Mouse (Mus musculus): ENCODE measurements around the gene Ankfy1. TPM values are rescaled to one million over a fixed set of nuclear protein-coding genes. Genes with fewer than 3 reads are reported as not detected.

The Ankfy1 gene
- polyA plus RNA-seq, 1 experiment from 2014 or later = 21.0 TPM

- Histone ChIP-seq H3K36me3 (peaks cover 4% of the 10 kb centered on the region; the same call in 1 of the 2 replicates), H3K9me3 (replicated peaks) (no peaks in the 10 kb centered on the region), H3K27ac (replicated peaks) (no peak overlapping the region), H3K9ac (no peak overlapping the region), H3K4me1 (no peaks in the 10 kb centered on the region), H3K4me2 (replicated peaks) (no peak overlapping the region), H3K27me3 (no peaks in the 10 kb centered on the region), H3K4me3 (replicated peaks) (no peak overlapping the region)
- 93% methylated on average over 5 of the region's 5 CpGs for WGBS
- ATAC-seq (ENCODE audit: insufficient number of reproducible peaks, low FRiP score, low TSS enrichment, low read depth) = no peak
Observed at GRCm38 (mm10) chr11:72813687-72814086, 123.9 kb downstream of the Ankfy1 start.

GRCm38 (mm10) chr11:72814188-72814587 lies 124.4 kb downstream of the Ankfy1 start:
- ATAC-seq (ENCODE audit: insufficient number of reproducible peaks, low FRiP score, low TSS enrichment, low read depth) = no peak

GRCm38 (mm10) chr11:72816859-72817258 lies 127.1 kb downstream of the Ankfy1 start:
- no peak for ATAC-seq (ENCODE audit: insufficient number of reproducible peaks, low FRiP score, low TSS enrichment, low read depth)
- WGBS = 88% methylated on average over 1 of the region's 1 CpGs
- Histone ChIP-seq H3K9me3 (replicated peaks) (no peaks in the 10 kb centered on the region), H3K27me3 (no peaks in the 10 kb centered on the region), H3K4me3 (replicated peaks) (no peak overlapping the region), H3K27ac (replicated peaks) (no peak overlapping the region), H3K4me2 (replicated peaks) (no peak overlapping the region), H3K9ac (no peak overlapping the region), H3K4me1 (no peaks in the 10 kb centered on the region), H3K36me3 (peaks cover 14% of the 10 kb centered on the region)

More at GRCm38 (mm10) chr11:72814188-72814587, 124.4 kb downstream of the Ankfy1 start:
- H3K9ac ChIP-seq = no peak overlapping the region
- H3K36me3 ChIP-seq = peaks cover 9% of the 10 kb centered on the region
- H3K4me2 ChIP-seq (replicated peaks) = no peak overlapping the region
- H3K4me1 ChIP-seq = no peaks in the 10 kb centered on the region
- no peak overlapping the region for H3K4me3 ChIP-seq (replicated peaks)
- no peaks in the 10 kb centered on the region for H3K9me3 ChIP-seq (replicated peaks)
- H3K27ac ChIP-seq (replicated peaks) = no peak overlapping the region
- H3K27me3 ChIP-seq = no peaks in the 10 kb centered on the region
- WGBS = 78% methylated on average over 2 of the region's 2 CpGs

DNA sequence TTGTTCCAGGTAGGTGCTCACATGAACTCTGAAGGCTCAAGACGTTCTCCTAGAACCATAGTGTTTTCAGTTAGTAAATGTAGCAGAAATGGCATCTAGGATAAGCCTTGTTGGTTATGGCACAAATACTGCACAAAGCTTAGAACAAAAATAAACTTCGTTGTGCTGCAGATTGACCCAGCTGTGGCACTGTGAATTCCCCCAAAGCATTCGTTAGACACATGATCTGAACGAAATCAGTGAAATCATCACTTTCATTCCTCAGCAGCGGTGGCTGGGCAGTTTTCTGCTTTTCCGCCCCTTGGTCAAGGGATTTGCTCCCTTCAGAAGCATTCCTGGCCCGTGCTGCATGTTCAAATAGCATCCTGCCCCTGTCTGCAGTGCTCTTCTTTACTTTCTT lies 128.3 kb downstream of the Ankfy1 start:
- H3K9ac ChIP-seq = no peak overlapping the region
- WGBS = 85% methylated on average over 7 of the region's 7 CpGs
- no peak overlapping the region for H3K4me2 ChIP-seq (replicated peaks)
- ATAC-seq (ENCODE audit: insufficient number of reproducible peaks, low FRiP score, low TSS enrichment, low read depth) = no peak
- H3K4me1 ChIP-seq = no peaks in the 10 kb centered on the region
- no peaks in the 10 kb centered on the region for H3K27me3 ChIP-seq
- no peaks in the 10 kb centered on the region for H3K9me3 ChIP-seq (replicated peaks)
- H3K4me3 ChIP-seq (replicated peaks) = no peak overlapping the region
- H3K36me3 ChIP-seq = peaks cover 24% of the 10 kb centered on the region
- H3K27ac ChIP-seq (replicated peaks) = no peak overlapping the region

GRCm38 (mm10) chr11:72821041-72821440 lies 131.2 kb downstream of the Ankfy1 start:
- no peak overlapping the region for H3K9ac ChIP-seq
- no peaks in the 10 kb centered on the region for H3K27me3 ChIP-seq
- no peak overlapping the region for H3K4me3 ChIP-seq (replicated peaks)
- no peak overlapping the region for H3K27ac ChIP-seq (replicated peaks)
- no peaks in the 10 kb centered on the region for H3K9me3 ChIP-seq (replicated peaks)
- WGBS = 85% methylated on average over 7 of the region's 7 CpGs
- no peak for ATAC-seq (ENCODE audit: insufficient number of reproducible peaks, low FRiP score, low TSS enrichment, low read depth)
- peaks cover 46% of the 10 kb centered on the region for H3K36me3 ChIP-seq
- H3K4me2 ChIP-seq (replicated peaks) = no peak overlapping the region
- H3K4me1 ChIP-seq = no peaks in the 10 kb centered on the region

Small RNAs within 50 kb of the gene (microRNA-seq; reads per million reads assigned to microRNA genes)
- not detected for gene Gm25678 (ENCODE audit: borderline number of aligned reads)

Other genes with a start within 250 kb of the Ankfy1 start
- gene Mybbp1a, start 248.7 kb upstream of the Ankfy1 start, polyA plus RNA-seq (2015; fragmentation: Nextera tagmentation; extraction: Ambion mirVana) = 123 and 138 TPM in 2 replicates
- gene Spns2, start 200.1 kb upstream of the Ankfy1 start, polyA plus RNA-seq (2015; fragmentation: Nextera tagmentation; extraction: Ambion mirVana) = 11.8 and 12.0 TPM in 2 replicates
- 0.53 and 0.95 TPM in 2 replicates for gene Spns3, start 139.5 kb upstream of the Ankfy1 start, polyA plus RNA-seq (2015; fragmentation: Nextera tagmentation; extraction: Ambion mirVana)
- gene Ube2g1, start 82.7 kb upstream of the Ankfy1 start, polyA plus RNA-seq (2015; fragmentation: Nextera tagmentation; extraction: Ambion mirVana) = 63.6 and 64.3 TPM in 2 replicates
- gene Cyb5d2, start 106.1 kb downstream of the Ankfy1 start, polyA plus RNA-seq (2015; fragmentation: Nextera tagmentation; extraction: Ambion mirVana) = 9.4 and 9.6 TPM in 2 replicates
- 9.7 and 11.7 TPM in 2 replicates for gene Zzef1, start 106.2 kb downstream of the Ankfy1 start, polyA plus RNA-seq (2015; fragmentation: Nextera tagmentation; extraction: Ambion mirVana)

Measured in embryonic facial prominence, embryonic 15.5 days (tissue).